Mouse (Mus musculus) hindbrain, embryonic 13.5 days (tissue): ENCODE measurements around the gene Cyp4a14. TPM values are rescaled to one million over a fixed set of nuclear protein-coding genes. Genes with fewer than 3 reads are reported as not detected.

ENCODE experiments used
- polyA plus RNA-seq: library from polyadenylated mRNA; unstranded; fragments of >200 nt; fragmentation: Nextera tagmentation; extraction: Ambion mirVana; gene quantifications from 2 replicates; pipeline ENCODE4 v1.2.1, GENCODE M21; 2015

Cyp4a14 gene
- polyA plus RNA-seq, 1 experiment from 2014 or later = not detected

Other genes starting within 250 kb of the Cyp4a14 start
- not detected in 2 replicates for gene Cyp4a12a, start 197.1 kb downstream of the Cyp4a14 start, polyA plus RNA-seq
- gene Cyp4a12b, start 84.5 kb downstream of the Cyp4a14 start, polyA plus RNA-seq = not detected in 2 replicates
- gene Cyp4a30b, start 43.5 kb downstream of the Cyp4a14 start, polyA plus RNA-seq = not detected in 2 replicates
- not detected in 2 replicates for gene Cyp4a10, start 22.1 kb upstream of the Cyp4a14 start, polyA plus RNA-seq
- gene Cyp4a31, start 67.5 kb upstream of the Cyp4a14 start, polyA plus RNA-seq = not detected in 2 replicates
- not detected in 2 replicates for gene Cyp4a32, start 104.8 kb upstream of the Cyp4a14 start, polyA plus RNA-seq
- 0.38 and 0.42 TPM in 2 replicates for gene Cyp4b1, start 151.6 kb upstream of the Cyp4a14 start, polyA plus RNA-seq
- 20.6 and 21.3 TPM in 2 replicates for gene Efcab14, start 241.6 kb upstream of the Cyp4a14 start, polyA plus RNA-seq